Mouse (Mus musculus) left cerebral cortex, postnatal 14 days (tissue): ENCODE results near the gene Obp2b. TPM values are rescaled to one million over a fixed set of nuclear protein-coding genes. Genes with fewer than 3 reads are reported as not detected.

Experiments
- DNase-seq, 2 experiments: peaks; one replicate each; pipeline ENCODE4 v3.0.0; 2021 to 2022; ENCODE audit warnings: low spot score in 2 of 2, mixed read lengths in 1 of 2
- intact Hi-C: fragments of 180-260 bp; cut with DNase I; formaldehyde crosslinking; loops from one replicate; pipeline ENCODE4 v1.15.1; 2025
- total RNA-seq, 2 experiments: library from RNA; stranded (reverse); gene quantifications; 2 replicates each; pipeline ENCODE4 v1.2.3; 2021

Obp2b gene
- total RNA-seq, 2 experiments from 2014 or later = not detected

GRCm38 (mm10) chr2:25774640-25775039 lies 37.8 kb downstream of the Obp2b start:
- DNase-seq = no peak
- intact Hi-C loops = no loop called here

DNA sequence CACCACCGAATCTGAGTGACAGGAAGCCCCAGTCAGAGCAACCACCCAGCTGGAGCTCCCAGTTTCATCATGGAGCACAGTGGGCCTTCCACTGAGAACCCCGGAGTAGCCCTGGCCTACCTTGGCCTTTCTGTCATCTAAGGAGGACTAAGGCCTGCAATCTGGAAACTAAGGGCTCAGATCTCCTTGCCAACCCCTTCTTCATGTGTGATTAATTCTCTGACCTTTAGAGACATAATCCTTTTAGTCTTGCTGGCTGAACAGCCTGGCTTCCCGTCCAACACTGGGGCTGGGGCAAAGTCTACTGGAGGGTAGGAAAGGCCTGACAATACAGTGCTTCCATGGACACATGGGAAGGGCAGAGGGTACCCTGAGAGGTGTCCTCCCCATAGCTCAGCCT lies 39.2 kb downstream of the Obp2b start:
- intact Hi-C loops = no loop called here
- no peak for DNase-seq

DNA sequence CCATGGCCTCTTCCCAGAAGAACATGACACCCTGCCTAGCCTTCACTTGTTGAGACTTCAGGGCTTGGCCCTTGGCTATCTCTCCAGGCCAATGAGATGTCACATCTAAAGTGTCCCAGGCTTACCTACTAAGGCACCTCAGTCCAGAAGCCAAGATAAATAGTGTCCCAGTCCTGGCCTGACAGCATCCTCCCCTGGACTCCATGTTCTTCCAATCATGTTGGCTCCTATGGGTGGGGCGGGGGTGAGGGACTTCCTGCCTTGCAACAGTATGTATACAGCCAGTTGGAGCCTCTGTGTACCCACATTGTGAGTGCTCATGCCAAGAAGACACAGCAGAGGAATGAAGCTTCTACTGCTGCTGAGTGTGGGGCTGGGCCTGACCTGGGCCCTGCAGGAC lies 39.9 kb downstream of the Obp2b start, which contains the start of gene Lcn11:
Lcn11 (plus strand) TSS at position 301 of the 400 bp plus-strand sequence.
- intact Hi-C loops = no loop called here

DNA sequence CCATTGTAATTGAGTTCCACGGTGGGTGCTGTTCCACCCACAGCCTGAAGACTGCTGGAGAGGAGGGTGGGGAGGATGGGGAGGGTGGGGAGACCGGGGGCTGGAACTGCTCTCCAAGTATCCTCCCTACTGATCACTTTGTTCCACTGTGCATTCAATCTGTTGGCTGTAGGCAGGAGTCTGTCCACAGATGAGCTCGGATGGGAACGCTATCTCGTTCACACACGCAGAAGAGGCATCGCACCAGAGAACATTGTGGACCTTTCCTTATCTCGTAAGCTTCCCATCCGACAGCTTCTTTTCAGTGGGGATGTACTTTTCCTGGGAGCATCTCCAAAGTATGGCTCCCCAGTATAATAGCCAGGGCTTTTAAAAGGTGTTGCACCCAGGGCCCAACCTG lies 42.3 kb downstream of the Obp2b start:
- intact Hi-C loops = no loop called here
- DNase-seq = no peak

More for the DNA sequence above, 39.9 kb downstream of the Obp2b start, which contains the start of gene Lcn11:
- DNase-seq = no peak

- no peak for DNase-seq
- intact Hi-C loops = no loop called here
Measured at GRCm38 (mm10) chr2:25780921-25781320, 44.1 kb downstream of the Obp2b start.

DNA sequence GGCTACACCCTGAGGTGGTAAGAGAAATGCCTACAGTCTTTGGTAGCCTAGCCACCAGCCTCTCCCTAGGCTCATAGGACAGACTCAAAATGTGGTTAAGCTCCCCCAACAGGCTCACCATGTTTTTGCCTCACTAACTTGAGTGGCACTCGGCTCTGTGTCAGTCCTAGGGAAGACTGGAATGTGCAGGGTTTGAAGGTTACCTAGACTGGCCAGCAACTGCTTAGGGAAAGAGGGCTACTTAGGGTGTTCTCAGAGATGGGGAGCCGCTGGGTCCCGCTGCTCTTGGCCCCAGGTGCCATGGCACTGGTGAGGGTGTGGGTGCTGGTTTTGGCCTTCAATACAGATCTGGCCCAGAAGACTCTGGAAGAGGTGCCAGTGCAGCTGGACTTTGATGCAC lies 45.1 kb downstream of the Obp2b start, which contains the start of gene Gm13539:
Gm13539 (plus strand) TSS at position 301 of the 400 bp plus-strand sequence.
- DNase-seq = no peak
- intact Hi-C loops = no loop called here

GRCm38 (mm10) chr2:25785573-25786322 lies 48.9 kb downstream of the Obp2b start:
- intact Hi-C loops = no loop called here
- DNase-seq = no peak

- no peak for DNase-seq
- intact Hi-C loops = no loop called here
Measured at GRCm38 (mm10) chr2:25789092-25789491, 52.3 kb downstream of the Obp2b start.

Other genes with a start within 250 kb of the Obp2b start
- gene Lcn12, start 243.1 kb upstream of the Obp2b start, total RNA-seq = not detected
- gene Fbxw5, start 236.3 kb upstream of the Obp2b start, total RNA-seq = 100 to 1,000 TPM; 141 to 142 TPM
- 1 to 10 TPM in 1 of 2 experiments, under 1 TPM in 1; 0.59 to 1.6 TPM for gene C8g, start 235.3 kb upstream of the Obp2b start, total RNA-seq
- gene Traf2, start 190.1 kb upstream of the Obp2b start, total RNA-seq = 1 to 10 TPM; 9.1 to 9.5 TPM
- 100 to 1,000 TPM; 190 to 202 TPM for gene Edf1, start 179.2 kb upstream of the Obp2b start, total RNA-seq
- 1 to 10 TPM; 1.8 to 2.1 TPM for gene Mamdc4, start 162.2 kb upstream of the Obp2b start, total RNA-seq
- 100 to 1,000 TPM in 1 of 2 experiments, 10 to 100 TPM in 1; 93.5 to 105 TPM for gene Phpt1, start 161.8 kb upstream of the Obp2b start, total RNA-seq
- 100 to 1,000 TPM; 123 to 129 TPM for gene Ajm1, start 155.3 kb upstream of the Obp2b start, total RNA-seq
- gene Rabl6, start 128.5 kb upstream of the Obp2b start, total RNA-seq = 100 to 1,000 TPM; 117 to 118 TPM
- not detected for gene Ccdc183, start 119.3 kb upstream of the Obp2b start, total RNA-seq
- gene Tmem141, start 115.0 kb upstream of the Obp2b start, total RNA-seq = 10 to 100 TPM; 27.2 to 27.7 TPM
- 1 to 10 TPM in 1 of 2 experiments, under 1 TPM in 1; 0.72 to 1.1 TPM for gene Fcna, start 109.0 kb upstream of the Obp2b start, total RNA-seq
- gene Lcn8, start 83.9 kb upstream of the Obp2b start, total RNA-seq = not detected
- gene Lcn5, start 79.1 kb upstream of the Obp2b start, total RNA-seq = not detected
- gene Lcn6, start 60.2 kb upstream of the Obp2b start, total RNA-seq = not detected
- gene Lcn10, start 54.3 kb upstream of the Obp2b start, total RNA-seq = not detected
- not detected for gene Obp2a, start 37.0 kb upstream of the Obp2b start, total RNA-seq
- gene Bmyc, start 30.3 kb upstream of the Obp2b start, total RNA-seq = 10 to 100 TPM; 85.8 to 98.2 TPM
- gene Lcn3, start 28.6 kb downstream of the Obp2b start, total RNA-seq = not detected
- not detected for gene Lcn11, start 40.0 kb downstream of the Obp2b start, total RNA-seq
- not detected for gene Gm13539, start 45.2 kb downstream of the Obp2b start, total RNA-seq
- gene Glt6d1, start 78.8 kb downstream of the Obp2b start, total RNA-seq = not detected
- gene Lcn9, start 86.1 kb downstream of the Obp2b start, total RNA-seq = not detected
- gene Sohlh1, start 110.2 kb downstream of the Obp2b start, total RNA-seq = not detected
- gene Kcnt1, start 126.7 kb downstream of the Obp2b start, total RNA-seq = 100 to 1,000 TPM; 114 to 120 TPM
- 100 to 1,000 TPM; 139 to 167 TPM for gene Camsap1, start 246.3 kb downstream of the Obp2b start, total RNA-seq